Mouse (Mus musculus): Measurements from ENCODE around the gene Gm21518. TPM values are rescaled to one million over a fixed set of nuclear protein-coding genes. Genes with fewer than 3 reads are reported as not detected.
"Not testable (repeated sequence)": the region's sequence is repeated elsewhere in the genome, so short reads cannot be mapped to it uniquely, and the experiment has no call there.

Gm21518 gene
- polyA plus RNA-seq (2012; ENCODE audit: insufficient read depth, insufficient read length, missing spikeins) = not detected in 2 replicates

DNA sequence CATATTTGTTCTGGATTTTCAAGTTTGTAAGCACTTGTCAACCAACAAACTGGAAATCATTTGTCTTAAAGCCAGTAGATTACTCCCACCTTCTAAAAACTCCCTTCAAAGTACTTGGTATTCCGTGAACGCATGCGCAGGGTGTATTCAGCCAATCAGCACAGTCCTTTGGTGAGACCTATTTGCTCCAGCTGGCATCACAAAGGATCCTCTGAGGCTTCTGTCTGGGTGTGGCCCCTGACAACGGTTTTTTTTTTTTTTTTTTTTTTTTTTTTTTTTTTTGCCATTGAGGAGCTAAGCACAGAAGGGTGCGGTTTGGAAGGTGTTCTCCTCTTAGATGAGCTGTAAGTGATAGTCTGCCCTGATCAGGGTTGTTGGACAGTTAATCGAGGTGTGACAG lies at the start of gene Gm21518:
Gm21518 (plus strand) TSS at position 301 of the 400 bp plus-strand sequence.
- H3K4me1 ChIP-seq (ENCODE audit: control insufficient read depth, insufficient read depth, insufficient read length, low read length); H3K27ac ChIP-seq (replicated peaks; ENCODE audit: low read depth, low read length); H3K4me3 ChIP-seq (ENCODE audit: insufficient read depth, low read depth, low read length): not testable (repeated sequence)

All from brown adipose tissue, adult 24 weeks (tissue).